Mouse (Mus musculus): ENCODE results near the gene Pcnp.

DNA sequence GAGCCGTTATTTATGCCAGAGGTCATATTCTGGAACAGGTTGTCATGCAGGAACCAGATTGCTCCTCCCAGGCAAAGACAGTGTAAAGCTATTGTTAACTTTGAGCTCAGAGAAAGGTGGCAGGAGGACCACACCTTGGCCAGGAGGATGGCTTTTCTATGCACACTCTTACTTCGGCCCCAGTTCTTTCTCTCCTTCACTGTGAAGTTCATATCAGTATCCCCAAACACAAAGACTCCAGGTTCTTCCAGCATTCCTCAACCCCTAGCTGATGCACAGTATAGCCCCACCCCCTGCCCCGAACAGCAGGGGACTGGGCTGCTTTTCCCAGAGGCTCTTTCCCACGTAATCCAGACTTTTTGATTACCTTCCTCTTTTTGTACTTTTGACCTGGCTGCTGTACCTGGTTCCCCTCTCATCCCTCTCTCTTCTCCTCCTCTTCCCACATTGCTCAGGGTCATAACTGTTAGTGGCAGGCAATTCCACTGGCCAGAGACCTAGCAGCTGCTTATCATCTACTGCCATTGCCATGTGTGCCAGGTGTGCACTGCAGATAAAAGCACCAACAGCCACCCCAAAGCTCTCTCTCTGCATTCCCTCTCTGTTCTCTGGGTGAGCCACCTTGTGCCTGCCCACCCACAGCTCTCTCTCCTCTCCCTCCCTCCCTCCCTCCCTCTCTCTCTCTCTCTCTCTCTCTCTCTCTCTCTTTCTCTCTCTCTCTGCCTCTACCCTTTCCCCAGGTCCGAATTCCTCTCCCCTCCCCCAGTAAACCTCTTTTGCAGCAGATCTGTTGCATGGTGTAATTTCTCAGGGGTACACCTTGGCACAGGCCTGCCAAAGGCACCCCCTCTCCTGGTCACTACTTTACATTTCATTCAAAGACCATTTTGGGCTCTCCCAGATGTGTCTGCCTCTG lies 42.0 kb upstream of the Pcnp start:
- TF ChIP-seq GATA1 (IDR thresholded peaks at IDR 0.05; ENCODE audit: low read length) (peak; percentile 96), TAL1 (IDR thresholded peaks at IDR 0.05; ENCODE audit: low read length) (peak; percentile 96)
